Mouse (Mus musculus) c-Kit-negative CD71-positive TER-119-positive erythroid progenitor cells, embryonic 14.5 days (primary cell): ENCODE results near the gene Rwdd2b.

Experiments used
- DNase-seq: peaks from one replicate; pipeline ENCODE4 v3.0.0-alpha.2; 2013; ENCODE audit warnings: low read depth, low spot score

Gene Rwdd2b

GRCm38 (mm10) chr16:87440184-87440686 is at the start of gene Rwdd2b:
Gene Rwdd2b (minus strand): TSS chr16:87440573.
- peak; percentile 90 for DNase-seq

- DNase-seq: no peak
These were observed 48.2 kb upstream of the Rwdd2b start for GRCm38 (mm10) chr16:87488605-87489004.

- DNase-seq: no peak
These were observed 46.4 kb upstream of the Rwdd2b start for GRCm38 (mm10) chr16:87486739-87487138.

GRCm38 (mm10) chr16:87484367-87484766 is 44.0 kb upstream of the Rwdd2b start:
- DNase-seq: no peak

- no peak for DNase-seq
These were observed 30.2 kb upstream of the Rwdd2b start for GRCm38 (mm10) chr16:87470579-87470978.

GRCm38 (mm10) chr16:87458752-87459151 is 18.4 kb upstream of the Rwdd2b start:
- DNase-seq: no peak

- no peak for DNase-seq
These were observed 14.8 kb upstream of the Rwdd2b start for GRCm38 (mm10) chr16:87455180-87455611.

- DNase-seq: peak; percentile 58
These were observed 14.2 kb upstream of the Rwdd2b start, which contains the start of gene Usp16 for GRCm38 (mm10) chr16:87454419-87455179. Gene Usp16 (plus strand): TSS chr16:87454703.

GRCm38 (mm10) chr16:87453226-87453625 is 12.9 kb upstream of the Rwdd2b start:
- no peak for DNase-seq

- DNase-seq: no peak
These were observed 5.2 kb upstream of the Rwdd2b start for GRCm38 (mm10) chr16:87445528-87445927.

GRCm38 (mm10) chr16:87445110-87445509 is 4.7 kb upstream of the Rwdd2b start:
- no peak for DNase-seq

GRCm38 (mm10) chr16:87444071-87444470 is 3.7 kb upstream of the Rwdd2b start:
- DNase-seq: no peak

- no peak for DNase-seq
These were observed 2.9 kb upstream of the Rwdd2b start for GRCm38 (mm10) chr16:87443245-87443644.

- DNase-seq: no peak
These were observed 1.9 kb upstream of the Rwdd2b start for GRCm38 (mm10) chr16:87442291-87442690.

GRCm38 (mm10) chr16:87441089-87441488 is 716 bp upstream of the Rwdd2b start:
- no peak for DNase-seq

- DNase-seq: no peak
These were observed 1.7 kb downstream of the Rwdd2b start for GRCm38 (mm10) chr16:87438697-87439096.

- no peak for DNase-seq
These were observed 3.3 kb downstream of the Rwdd2b start for GRCm38 (mm10) chr16:87437096-87437495.

GRCm38 (mm10) chr16:87435411-87436205 is 4.8 kb downstream of the Rwdd2b start:
- DNase-seq: no peak

GRCm38 (mm10) chr16:87434946-87435345 is 5.4 kb downstream of the Rwdd2b start:
- no peak for DNase-seq

GRCm38 (mm10) chr16:87434266-87434665 is 6.1 kb downstream of the Rwdd2b start:
- DNase-seq: no peak

GRCm38 (mm10) chr16:87432033-87432814 is 8.1 kb downstream of the Rwdd2b start, which contains the start of gene Ltn1:
Gene Ltn1 (minus strand): TSS chr16:87432612.
- peak; percentile 98 for DNase-seq

- no peak for DNase-seq
These were observed 12.9 kb downstream of the Rwdd2b start for GRCm38 (mm10) chr16:87427516-87427915.
